Mouse (Mus musculus) frontal cortex, postnatal 36 days (tissue): ENCODE measurements around the gene Adprhl1.

Experiments
- DNase-seq, 2 experiments: peaks; one replicate each; pipeline ENCODE4 v3.0.0; 2022; ENCODE audit warnings: low spot score in 2 of 2

The Adprhl1 gene

GRCm38 (mm10) chr8:13197493-13197892, 56.5 kb downstream of the Adprhl1 start:
- no peak for DNase-seq

GRCm38 (mm10) chr8:13194818-13195217, 59.1 kb downstream of the Adprhl1 start:
- no peak for DNase-seq

GRCm38 (mm10) chr8:13190235-13190634, 63.7 kb downstream of the Adprhl1 start:
- no peak for DNase-seq

- DNase-seq = no peak
These were observed 65.1 kb downstream of the Adprhl1 start for GRCm38 (mm10) chr8:13188857-13189256.

- no peak for DNase-seq
These were observed 65.9 kb downstream of the Adprhl1 start for GRCm38 (mm10) chr8:13188052-13188555.

GRCm38 (mm10) chr8:13187638-13188037, 66.3 kb downstream of the Adprhl1 start:
- no peak for DNase-seq

GRCm38 (mm10) chr8:13187229-13187628, 66.7 kb downstream of the Adprhl1 start:
- no peak for DNase-seq

GRCm38 (mm10) chr8:13186819-13187218, 67.1 kb downstream of the Adprhl1 start:
- no peak for DNase-seq

GRCm38 (mm10) chr8:13181691-13181976, 72.3 kb downstream of the Adprhl1 start:
- no peak for DNase-seq

GRCm38 (mm10) chr8:13180911-13181690, 72.9 kb downstream of the Adprhl1 start:
- DNase-seq = no peak

GRCm38 (mm10) chr8:13180408-13180807, 73.6 kb downstream of the Adprhl1 start:
- no peak for DNase-seq

GRCm38 (mm10) chr8:13179948-13180347, 74.0 kb downstream of the Adprhl1 start:
- DNase-seq = no peak

- DNase-seq = no peak
These were observed 74.5 kb downstream of the Adprhl1 start for GRCm38 (mm10) chr8:13179482-13179881.

GRCm38 (mm10) chr8:13178137-13178536, 75.8 kb downstream of the Adprhl1 start:
- no peak for DNase-seq

- no peak for DNase-seq
These were observed 76.6 kb downstream of the Adprhl1 start for GRCm38 (mm10) chr8:13177173-13177852.

- no peak for DNase-seq
These were observed 78.3 kb downstream of the Adprhl1 start for GRCm38 (mm10) chr8:13175650-13176049.

- DNase-seq = no peak
These were observed 79.2 kb downstream of the Adprhl1 start for GRCm38 (mm10) chr8:13174811-13175210.

- DNase-seq = no peak
These were observed 79.7 kb downstream of the Adprhl1 start for GRCm38 (mm10) chr8:13174305-13174704.
